Mouse (Mus musculus) cortical plate, adult 2 months (tissue): Measurements from ENCODE around the gene Ankmy1.

Source experiments
- CTCF ChIP-seq: fragments of 200-500 bp; IDR thresholded peaks from 2 replicates; pipeline ENCODE4 v1.5.1; 2011; ENCODE audit warnings: mild to moderate bottlenecking, control low read depth, low read length; ENCODE audit not compliant: insufficient read depth; ENCODE audit errors: extremely low read depth
- POLR2A ChIP-seq: fragments of 200-500 bp; IDR thresholded peaks from 2 replicates; pipeline ENCODE4 v1.6.1; 2011; ENCODE audit warnings: mild to moderate bottlenecking, low read length, control low read depth; ENCODE audit not compliant: insufficient read depth; ENCODE audit errors: extremely low read depth

DNA sequence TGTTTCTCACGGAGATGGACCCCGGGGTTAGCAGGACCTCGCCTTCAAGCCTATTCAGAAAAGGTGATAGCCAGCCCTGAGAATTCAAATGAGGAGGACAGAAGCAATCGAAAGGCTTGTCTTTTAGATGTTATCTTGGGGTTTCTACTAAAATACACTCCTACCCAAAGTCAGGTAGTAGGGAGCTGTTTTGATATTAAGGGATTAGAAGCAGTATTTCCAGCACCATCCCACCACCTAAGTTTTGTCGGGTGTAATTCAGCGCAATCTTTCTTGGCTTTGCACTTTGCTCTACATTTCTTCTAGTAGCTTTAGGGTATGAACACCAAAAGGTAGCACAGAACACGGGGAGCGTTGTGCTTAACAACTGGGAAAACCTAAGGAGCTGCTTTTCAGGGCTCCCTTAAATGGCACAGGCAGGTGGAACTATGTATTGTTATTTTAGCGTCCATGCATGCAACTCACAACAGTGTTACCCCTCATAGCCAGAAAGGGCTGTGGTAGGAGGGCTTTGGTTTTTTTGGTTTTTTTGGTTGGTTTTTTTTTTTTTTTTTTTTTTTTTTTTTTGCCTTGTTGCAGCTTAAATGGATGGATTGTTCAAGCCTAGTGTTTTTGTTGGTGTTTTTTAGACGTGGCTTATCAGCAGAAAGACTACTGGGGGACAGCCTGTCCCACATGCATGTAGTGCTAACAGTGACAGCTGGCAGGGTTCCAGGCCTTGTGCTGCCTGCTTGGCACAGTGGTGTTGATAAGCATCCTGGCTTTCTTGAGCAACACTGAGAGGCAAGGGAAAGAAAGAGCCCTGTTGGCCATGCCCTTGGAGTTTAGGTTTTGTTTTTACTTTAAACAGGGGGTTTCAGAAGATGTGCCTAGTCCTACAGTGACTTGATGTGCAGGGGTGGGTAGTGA is 32.6 kb upstream of the Ankmy1 start:
- TF ChIP-seq CTCF (no peak), POLR2A (no peak)
